Mouse (Mus musculus): ENCODE data around the gene 9130008F23Rik.

DNA sequence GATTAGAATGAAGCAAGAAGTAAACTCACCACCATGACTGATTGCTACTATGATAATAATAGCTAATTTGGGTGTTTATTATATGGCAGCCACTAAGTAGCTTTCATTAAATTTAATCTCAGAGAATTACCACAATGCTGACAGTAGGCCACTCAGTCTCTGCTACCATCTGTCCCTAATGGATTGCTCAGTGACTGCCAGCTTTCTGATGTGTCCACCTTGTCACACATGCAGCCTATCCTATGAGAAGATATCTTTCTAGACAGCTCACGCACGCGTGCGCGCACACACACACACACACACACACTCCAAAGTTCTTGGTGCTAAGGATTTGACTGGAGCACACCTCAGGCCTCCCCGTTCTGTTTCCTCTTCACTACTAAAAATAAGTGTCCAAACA is 7.7 kb downstream of the 9130008F23Rik start:
- TF ChIP-seq CTCF (IDR thresholded peaks at IDR 0.05; ENCODE audit: low read depth, low read length) (no peak), POLR2A (IDR thresholded peaks at IDR 0.05; ENCODE audit: extremely low read depth, insufficient read depth, low read length) (no peak)
